Mouse (Mus musculus) lung, adult 2 months (tissue): ENCODE data around the gene Rin2.

ENCODE experiments used
- CTCF ChIP-seq: fragments of 200-500 bp; IDR thresholded peaks from 2 replicates; pipeline ENCODE4 v1.5.1; 2011; ENCODE audit warnings: mild to moderate bottlenecking, low read length, control low read depth; ENCODE audit not compliant: insufficient read depth
- POLR2A ChIP-seq: fragments of 200-500 bp; IDR thresholded peaks from 2 replicates; pipeline ENCODE4 v1.6.1; 2011; ENCODE audit warnings: low read depth, mild to moderate bottlenecking, control low read depth, low read length, borderline replicate concordance; ENCODE audit errors: extremely low read depth

GRCm38 (mm10) chr2:145827930-145828329 lies 152.9 kb downstream of the Rin2 start:
- no peak for TF ChIP-seq POLR2A
- TF ChIP-seq CTCF = no peak
